Mouse (Mus musculus): ENCODE measurements at regions not wholly inside any gene's neighbourhood (a gene's known extent, or its start where the extent isn't known, plus 50 kb on each side); places are given as distances from the start of the nearest gene placed in this dataset.
A peak's percentile ranks its signal among the peaks of the same experiment; 100 is the strongest.

DNA sequence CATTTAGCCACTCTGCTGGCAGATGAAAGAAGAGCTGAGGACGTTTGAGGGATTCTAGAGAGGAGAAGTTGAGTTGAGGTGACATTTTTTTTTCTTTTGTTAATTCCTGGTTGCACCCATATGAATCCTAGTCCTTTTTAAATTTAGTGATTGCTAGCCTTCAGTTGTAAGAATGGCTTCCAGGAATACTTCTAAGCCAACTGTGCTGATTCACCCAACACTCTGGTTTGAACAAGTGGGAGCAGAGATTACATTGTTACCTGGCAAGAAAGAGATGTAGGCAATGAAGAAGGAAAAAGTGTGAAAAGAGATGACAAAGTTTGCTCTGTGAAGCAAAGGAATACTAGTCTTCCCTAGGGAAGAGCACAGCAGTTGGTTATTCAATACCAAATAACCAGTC lies 261.1 kb upstream of the Kcnq5 start:
- intact Hi-C loops (cut with DNase I): no loop called here
- DNase-seq (ENCODE audit: low spot score in 2 of 2): no peak

DNA sequence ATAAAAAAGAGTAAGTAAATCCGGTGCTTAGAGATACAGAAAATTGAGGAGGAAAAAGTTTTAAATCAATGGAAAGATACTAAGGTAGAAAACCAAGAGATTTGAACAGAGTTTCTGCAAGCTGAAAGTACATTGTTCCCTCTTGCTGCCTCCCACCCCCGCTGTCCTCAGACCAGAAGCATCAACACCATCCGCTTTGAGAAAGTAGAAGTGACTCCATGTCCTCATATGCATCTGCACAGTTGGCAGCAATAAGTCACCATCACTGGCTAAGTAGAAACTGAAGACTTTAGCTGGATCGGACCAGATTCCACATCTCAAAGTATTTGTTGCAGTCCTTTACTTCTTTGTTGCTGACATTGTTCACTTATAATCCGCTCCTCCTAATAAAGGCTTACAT lies 250.1 kb upstream of the Kcnq5 start:
- intact Hi-C loops (cut with DNase I): no loop called here
- peak in 1 of 2 experiments; percentile 7 for DNase-seq (ENCODE audit: low spot score in 2 of 2)

DNA sequence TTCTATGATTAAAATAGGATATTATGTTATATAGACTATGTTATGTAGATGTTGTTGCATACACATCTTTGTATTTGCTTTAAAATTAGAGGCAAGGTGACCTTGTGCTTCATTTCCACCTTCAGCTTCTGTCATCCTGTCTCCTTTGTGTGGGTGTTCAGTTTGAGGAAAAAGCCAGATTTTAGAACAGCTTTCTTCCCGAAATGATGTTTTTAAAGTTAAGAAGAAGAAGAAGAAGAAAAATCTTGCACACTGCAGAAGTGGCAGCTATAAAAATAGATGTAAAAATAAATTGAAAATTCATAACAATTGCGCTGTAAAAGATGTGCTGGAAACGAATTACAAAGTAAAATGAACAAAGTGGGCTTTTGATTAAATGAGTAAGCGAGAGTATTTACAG lies 249.5 kb upstream of the Kcnq5 start:
- DNase-seq (ENCODE audit: low spot score in 2 of 2): no peak
- intact Hi-C loops (cut with DNase I): no loop called here

DNA sequence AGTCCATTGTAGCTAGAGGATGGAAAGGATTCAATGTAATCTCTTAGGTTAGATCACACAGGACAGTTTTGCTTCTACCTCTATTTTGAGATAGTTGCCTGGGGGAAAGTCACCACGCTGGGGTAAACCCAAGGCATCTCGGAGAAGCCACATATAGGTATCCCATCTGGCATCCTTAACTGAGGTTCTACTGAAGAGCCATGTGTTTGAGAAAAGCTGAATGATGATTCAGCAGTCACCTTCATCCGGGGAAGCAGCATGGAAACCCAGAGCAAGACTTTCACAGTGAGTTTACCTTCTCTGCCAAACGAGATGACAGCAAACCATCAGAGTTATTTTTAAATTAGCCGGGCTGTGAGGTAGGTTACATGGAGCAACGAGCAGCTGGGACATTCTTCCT lies 248.9 kb upstream of the Kcnq5 start:
- intact Hi-C loops (cut with DNase I): no loop called here
- peak; percentile 14 to 15 for DNase-seq (ENCODE audit: low spot score in 2 of 2)

DNA sequence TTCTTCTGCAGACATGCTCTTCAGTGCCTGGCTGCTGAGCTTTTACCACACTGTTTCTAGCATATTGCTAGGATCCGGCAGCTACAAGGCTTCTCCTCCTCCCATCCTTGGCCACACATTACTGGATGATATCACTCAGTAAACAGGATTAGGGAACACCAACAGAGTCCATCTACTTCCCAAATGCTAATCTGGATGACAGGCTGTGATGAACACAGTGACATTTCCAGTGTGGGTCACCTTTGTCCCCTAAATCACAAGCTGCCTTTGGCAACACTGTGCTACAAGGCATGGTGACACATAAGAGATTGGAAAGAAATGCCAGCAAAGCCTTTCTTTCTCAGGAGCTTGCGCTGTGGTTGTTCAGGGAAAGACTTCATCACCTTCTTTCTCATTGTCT lies 246.5 kb upstream of the Kcnq5 start:
- DNase-seq (ENCODE audit: low spot score in 2 of 2): no peak
- intact Hi-C loops (cut with DNase I): no loop called here

DNA sequence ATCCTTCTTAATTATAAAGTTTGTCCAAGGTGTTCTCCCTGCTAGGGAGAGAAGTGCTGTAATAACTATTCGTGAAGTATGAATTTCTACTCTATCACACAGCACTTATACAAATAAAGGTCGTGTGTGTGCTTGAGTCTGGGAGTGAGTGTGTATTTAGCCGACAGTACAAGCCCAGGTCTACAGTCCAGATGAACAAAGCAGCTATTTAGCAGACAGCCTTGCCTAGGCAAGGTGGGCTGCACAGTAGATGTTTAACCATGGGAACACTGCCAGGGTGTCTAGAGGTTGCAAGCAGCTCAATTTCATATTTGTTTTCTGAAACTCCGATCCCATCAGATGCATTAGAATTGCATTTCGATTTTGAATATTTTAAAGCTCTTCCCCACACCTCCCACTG lies 245.2 kb upstream of the Kcnq5 start:
- no peak for DNase-seq (ENCODE audit: low spot score in 2 of 2)
- intact Hi-C loops (cut with DNase I): no loop called here

DNA sequence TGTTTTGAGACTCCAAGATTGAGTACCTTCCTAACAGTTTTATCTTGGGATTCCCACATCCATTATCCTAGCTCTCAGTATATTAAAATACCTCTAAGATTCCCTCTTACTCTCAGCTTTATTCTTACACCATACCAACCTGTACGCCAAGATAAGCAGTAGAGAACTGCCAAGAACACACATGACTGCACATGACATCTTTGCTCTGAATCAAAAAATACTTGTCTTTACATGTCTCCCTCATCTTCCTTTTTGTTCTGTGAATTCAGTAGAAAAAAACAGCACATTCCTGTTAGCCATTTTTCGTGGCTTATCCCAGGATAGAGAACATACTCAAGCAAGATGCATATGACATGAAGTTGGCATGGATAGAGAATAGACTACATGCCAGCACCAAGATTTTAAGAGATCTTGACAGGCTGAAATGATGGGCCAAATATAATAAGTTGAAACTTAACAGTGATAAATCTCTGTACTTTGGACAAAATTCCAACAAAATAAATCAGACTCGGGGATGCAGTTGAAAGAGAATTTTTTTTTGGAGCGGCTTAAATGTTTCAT lies 206.0 kb upstream of the Kcnq5 start:
- peak in 1 of 2 experiments; percentile 6 for DNase-seq (ENCODE audit: low spot score in 2 of 2)
- intact Hi-C loops (cut with DNase I): no loop called here

DNA sequence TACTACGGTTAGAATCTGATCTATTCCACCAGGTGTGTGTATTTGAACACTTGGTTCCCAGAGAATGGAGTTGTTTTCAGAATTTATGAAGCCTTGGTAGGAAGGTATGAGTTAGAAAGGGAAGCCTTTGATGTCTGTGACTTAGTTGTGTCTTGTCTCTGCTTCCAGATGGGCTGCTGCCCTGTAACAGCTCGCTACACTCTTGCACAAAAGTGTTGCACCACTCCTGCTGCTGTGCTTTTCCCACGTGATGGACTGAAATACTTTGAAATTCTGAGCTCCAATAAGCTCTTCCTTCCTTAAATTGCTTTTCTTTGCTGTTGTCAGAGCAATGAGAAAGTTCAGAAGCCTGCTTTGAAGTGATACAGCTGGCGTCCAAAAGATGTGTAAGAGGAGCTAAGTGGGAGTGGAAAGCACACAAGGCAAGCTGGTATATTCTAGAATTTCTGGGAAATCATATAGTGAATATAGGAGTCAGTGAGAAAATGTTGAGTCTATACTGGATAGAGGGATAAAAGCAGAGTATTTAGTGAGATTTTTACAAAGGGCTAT lies 174.9 kb upstream of the Kcnq5 start:
- DNase-seq (ENCODE audit: low spot score in 2 of 2): peak; percentile 7 to 44
- intact Hi-C loops (cut with DNase I): no loop called here

DNA sequence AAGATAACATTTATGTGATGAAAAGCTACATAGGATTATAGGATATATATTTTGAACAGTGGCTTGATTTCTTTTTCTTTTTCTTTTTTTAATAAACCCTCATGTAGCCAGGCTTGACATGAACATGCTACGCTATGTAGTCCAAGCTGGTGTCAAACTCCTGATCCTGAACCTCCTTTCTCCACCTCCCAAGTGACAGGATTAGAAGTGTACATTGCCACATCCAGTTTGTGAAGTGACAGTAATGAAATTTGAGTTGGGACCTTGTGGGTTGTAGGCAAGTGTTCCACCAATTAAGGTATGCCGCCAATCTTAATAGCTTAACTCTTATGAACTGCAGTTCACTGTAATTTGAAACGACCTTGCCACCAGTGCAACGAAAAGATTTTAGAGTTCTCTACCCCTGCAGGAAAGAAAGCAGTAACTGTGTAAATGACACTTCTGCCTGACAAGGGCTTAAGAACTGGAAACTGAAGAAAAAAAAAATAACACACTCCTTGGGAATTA lies 156.6 kb upstream of the Kcnq5 start:
- intact Hi-C loops (cut with DNase I): no loop called here
- no peak for DNase-seq (ENCODE audit: low spot score in 2 of 2)

DNA sequence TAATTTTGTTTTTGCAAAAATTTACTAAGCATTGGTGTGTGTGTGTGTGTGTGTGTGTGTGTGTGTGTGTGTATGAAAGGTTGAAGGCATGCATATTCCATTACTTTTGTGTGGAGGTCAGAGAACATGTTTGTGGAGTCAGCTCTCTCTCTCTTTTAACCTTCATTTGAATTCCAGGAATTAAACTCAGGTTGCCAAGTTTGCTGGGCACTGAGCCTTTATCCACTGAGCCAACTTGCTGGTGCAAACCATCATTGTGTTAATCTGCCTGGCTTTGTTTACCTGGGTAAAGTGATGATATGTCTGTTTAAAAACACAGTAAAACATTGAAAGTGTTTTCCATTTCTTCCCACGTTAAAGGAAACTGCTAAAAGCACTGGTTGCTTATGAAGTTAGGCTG lies 154.7 kb upstream of the Kcnq5 start:
- no peak for DNase-seq (ENCODE audit: low spot score in 2 of 2)
- intact Hi-C loops (cut with DNase I): no loop called here

DNA sequence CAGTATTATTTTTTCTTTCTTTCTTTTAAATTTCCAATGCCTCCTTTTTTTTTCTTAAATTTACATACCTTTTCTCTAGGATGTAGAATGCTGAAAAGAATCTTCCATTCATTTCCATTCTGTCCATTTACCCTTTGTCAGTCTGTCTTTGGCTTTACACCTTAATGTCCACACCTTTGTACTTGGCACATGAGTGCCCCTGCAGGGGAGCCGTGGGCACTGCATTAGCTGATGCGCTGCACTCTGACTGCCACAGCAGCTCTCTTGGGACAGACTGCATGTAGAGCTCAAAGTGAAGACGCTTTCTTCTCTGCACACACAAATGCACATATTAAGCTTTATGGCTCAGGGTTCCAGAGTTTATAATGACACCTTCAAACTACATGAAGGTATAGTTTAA lies 143.8 kb upstream of the Kcnq5 start:
- DNase-seq (ENCODE audit: low spot score in 2 of 2): no peak
- intact Hi-C loops (cut with DNase I): no loop called here

DNA sequence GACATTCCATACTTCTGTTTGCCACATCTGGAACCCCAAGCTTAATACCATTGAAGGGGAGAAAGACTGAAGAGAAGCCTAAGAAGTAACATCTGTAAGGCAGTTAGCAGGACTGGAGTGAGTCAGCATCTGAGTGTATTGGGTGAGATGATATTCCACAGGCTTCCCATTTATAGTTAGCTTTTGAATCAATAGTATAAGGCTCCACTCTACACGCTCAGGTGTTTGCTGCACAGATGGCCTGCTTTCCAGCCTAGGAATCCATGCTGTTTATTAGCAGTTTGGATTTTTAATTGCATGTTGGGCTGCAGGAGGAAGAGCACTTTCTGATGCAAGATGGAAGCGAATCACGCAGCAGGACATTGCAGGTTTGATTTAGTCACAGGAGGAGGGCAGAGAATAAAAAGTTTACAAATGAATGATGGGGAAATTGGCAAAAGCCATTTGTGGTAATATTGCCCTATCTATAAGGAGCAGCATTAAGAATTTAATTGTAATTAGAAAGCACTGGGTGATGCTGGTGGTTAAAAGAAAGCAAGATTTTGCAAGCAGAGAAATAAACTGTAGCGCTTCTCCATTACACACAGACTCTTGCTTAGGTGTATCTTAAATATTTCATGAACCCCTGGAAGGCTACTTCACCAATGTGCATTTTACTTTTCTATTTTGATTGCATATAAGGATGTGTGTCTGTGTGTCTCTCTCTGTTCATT lies 109.8 kb upstream of the Kcnq5 start:
- intact Hi-C loops (cut with DNase I): no loop called here
- DNase-seq (ENCODE audit: low spot score in 2 of 2): no peak

DNA sequence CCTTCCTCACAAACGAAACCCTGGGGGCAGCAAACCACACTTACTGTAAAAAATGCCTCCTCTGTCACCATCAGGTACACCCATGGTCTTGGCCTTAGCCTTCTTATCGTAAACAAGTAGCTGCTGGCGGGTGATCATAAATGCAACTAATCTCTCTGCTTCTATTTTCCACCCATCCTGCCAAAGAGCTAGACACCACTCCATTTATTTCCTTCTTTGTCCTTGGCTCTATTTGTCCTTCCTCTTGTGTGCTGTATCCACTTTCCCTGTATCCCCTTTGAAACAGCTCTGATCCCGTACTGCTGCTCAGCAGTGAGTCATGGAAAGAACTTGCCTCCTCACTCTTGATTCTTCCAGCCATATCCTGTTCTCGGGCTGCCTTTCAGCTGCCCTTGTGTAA lies 108.3 kb upstream of the Kcnq5 start:
- intact Hi-C loops (cut with DNase I): no loop called here
- no peak for DNase-seq (ENCODE audit: low spot score in 2 of 2)
